Comparison of ENCODE assay signal across 20 mouse cellular contexts in genomic region chr6:99073303-99074271, GRCm38 (mm10).
DNase-seq lines count a peak whose midpoint lies in the region; ATAC-seq and TF ChIP-seq lines count a peak whose summit lies in the region.
"Had no signal": no experiment of that assay in that cellular context is flagged by ENCODE, and none has a peak within 500 bp of the region (broad histone marks: within the 10 kb centered on the region; RNA-seq: fewer than 3 reads in every experiment).

No protein-coding gene starts in this region.

- no peaks in the 10 kb centered on the region for H3K27me3 ChIP-seq in hindbrain, embryonic 10.5 days (ENCODE audit: insufficient read depth, poor library complexity, severe bottlenecking)
- no peaks in the 10 kb centered on the region for H3K27me3 ChIP-seq in hindbrain, postnatal 0 days (ENCODE audit: insufficient read depth, low read length)
- H3K27me3 ChIP-seq in midbrain, embryonic 11.5 days (ENCODE audit: control insufficient read depth, insufficient read depth, low read length), result no peaks in the 10 kb centered on the region
- H3K27me3 ChIP-seq in midbrain, embryonic 15.5 days (replicated peaks), result no peaks in the 10 kb centered on the region
- H3K27me3 ChIP-seq: CH12.LX; embryonic facial prominence, embryonic 12.5 days; forebrain, embryonic 13.5 days; Patski had no signal

- peak; percentile 30 for DNase-seq in hindbrain, embryonic 10.5 days (ENCODE audit: low spot score)
- no peak for DNase-seq in hindbrain, postnatal 0 days (ENCODE audit: low spot score)
- DNase-seq in midbrain, embryonic 11.5 days (ENCODE audit: low spot score, missing footprints), result no peak
- peak; percentile 90 for DNase-seq in fat pad, adult 2 months (ENCODE audit: extremely low read depth, low read depth, low spot score)
- no peak for DNase-seq in urinary bladder, adult 18-20 months (ENCODE audit: low spot score in 2 of 2)
- DNase-seq: adrenal gland, postnatal 25 days; cerebellum, adult 2 months; cerebellum, postnatal 10 days; gastrocnemius, postnatal 36 days; heart, adult 18-20 months; heart, postnatal 10 days; heart, postnatal 4 days had no signal

- peaks cover 20% of the 10 kb centered on the region for H3K36me3 ChIP-seq in hindbrain, embryonic 10.5 days
- H3K36me3 ChIP-seq in hindbrain, postnatal 0 days (ENCODE audit: insufficient read depth, low read length), result no peaks in the 10 kb centered on the region
- peaks cover 5% of the 10 kb centered on the region; the same call in 1 of the 2 replicates for H3K36me3 ChIP-seq in midbrain, embryonic 11.5 days (ENCODE audit: control insufficient read depth, insufficient read depth, low read length)
- no peaks in the 10 kb centered on the region for H3K36me3 ChIP-seq in midbrain, embryonic 15.5 days (replicated peaks)

- H3K9me3 ChIP-seq in hindbrain, embryonic 10.5 days, result peaks cover 8% of the 10 kb centered on the region
- no peaks in the 10 kb centered on the region for H3K9me3 ChIP-seq in hindbrain, postnatal 0 days (ENCODE audit: low read length)
- peaks cover 5% of the 10 kb centered on the region; the same call in 1 of the 2 replicates for H3K9me3 ChIP-seq in midbrain, embryonic 11.5 days (ENCODE audit: control insufficient read depth, low read length)
- no peaks in the 10 kb centered on the region for H3K9me3 ChIP-seq in midbrain, embryonic 15.5 days
- H3K9me3 ChIP-seq: embryonic facial prominence, embryonic 12.5 days; heart, embryonic 10.5 days had no signal

- no peak for ATAC-seq in hindbrain, postnatal 0 days
- ATAC-seq in midbrain, embryonic 11.5 days (ENCODE audit: low FRiP score), result peak; percentile 84
- no peak for ATAC-seq in midbrain, embryonic 15.5 days (replicated peaks)
- ATAC-seq: activated CD4-positive, CD25-positive, alpha-beta regulatory T cell, adult 4 months; forebrain, embryonic 13.5 days; intestine, embryonic 16.5 days; Patski had no signal

- H3K9ac ChIP-seq in hindbrain, postnatal 0 days (replicated peaks; ENCODE audit: low read length), result no peak overlapping the region
- H3K9ac ChIP-seq in midbrain, embryonic 11.5 days (ENCODE audit: low read length), result no peak overlapping the region
- no peak overlapping the region for H3K9ac ChIP-seq in midbrain, embryonic 15.5 days
- H3K9ac ChIP-seq: embryonic facial prominence, embryonic 12.5 days; forebrain, embryonic 13.5 days had no signal

- TF ChIP-seq CTCF in hindbrain, postnatal 0 days (IDR thresholded peaks at IDR 0.05; ENCODE audit: low read depth), result no peak

- H3K27ac ChIP-seq in hindbrain, embryonic 10.5 days, result peak overlapping the region; percentile 76; the same call in 1 of the 2 replicates
- no peak overlapping the region for H3K27ac ChIP-seq in hindbrain, postnatal 0 days
- H3K27ac ChIP-seq in midbrain, embryonic 11.5 days (ENCODE audit: low read depth, low read length), result no peak overlapping the region; the same call in 1 of the 2 replicates
- no peak overlapping the region for H3K27ac ChIP-seq in midbrain, embryonic 15.5 days
- H3K27ac ChIP-seq: embryonic facial prominence, embryonic 12.5 days; forebrain, embryonic 13.5 days; heart, embryonic 10.5 days had no signal

- no peak overlapping the region for H3K4me2 ChIP-seq in hindbrain, postnatal 0 days (ENCODE audit: low read depth, low read length)
- no peak overlapping the region for H3K4me2 ChIP-seq in midbrain, embryonic 11.5 days
- H3K4me2 ChIP-seq in midbrain, embryonic 15.5 days, result no peak overlapping the region
- H3K4me2 ChIP-seq: embryonic facial prominence, embryonic 12.5 days; forebrain, embryonic 13.5 days had no signal

- WGBS in hindbrain, embryonic 10.5 days, result 65% methylated on average over 9 of the region's 9 CpGs
- 60% methylated on average over 9 of the region's 9 CpGs for WGBS in hindbrain, postnatal 0 days
- 74% methylated on average over 9 of the region's 9 CpGs for WGBS in midbrain, embryonic 11.5 days
- 58% methylated on average over 9 of the region's 9 CpGs for WGBS in midbrain, embryonic 15.5 days

- no peak overlapping the region for H3K4me3 ChIP-seq in hindbrain, embryonic 10.5 days
- no peak overlapping the region for H3K4me3 ChIP-seq in hindbrain, postnatal 0 days (ENCODE audit: low read length)
- H3K4me3 ChIP-seq in midbrain, embryonic 11.5 days (ENCODE audit: low read depth, low read length), result no peak overlapping the region
- no peak overlapping the region for H3K4me3 ChIP-seq in midbrain, embryonic 15.5 days
- H3K4me3 ChIP-seq: embryonic facial prominence, embryonic 12.5 days; forebrain, embryonic 13.5 days; heart, embryonic 10.5 days had no signal

- H3K4me1 ChIP-seq in hindbrain, embryonic 10.5 days (replicated peaks), result peaks cover 27% of the 10 kb centered on the region
- no peaks in the 10 kb centered on the region for H3K4me1 ChIP-seq in hindbrain, postnatal 0 days (ENCODE audit: insufficient read depth, low read length)
- peaks cover 11% of the 10 kb centered on the region; the same call in 1 of the 2 replicates for H3K4me1 ChIP-seq in midbrain, embryonic 11.5 days (ENCODE audit: control insufficient read depth, insufficient read depth, low read length)
- H3K4me1 ChIP-seq in midbrain, embryonic 15.5 days, result no peaks in the 10 kb centered on the region
- H3K4me1 ChIP-seq: embryonic facial prominence, embryonic 12.5 days; heart, embryonic 10.5 days had no signal

Comparison
In these comparisons a context has a peak if more than half of its experiments do, and no peak if none do; other contexts are left out.
1. DNase-seq: peak in hindbrain, embryonic 10.5 days (single experiment) and fat pad, adult 2 months (single experiment); none in hindbrain, postnatal 0 days (single experiment), midbrain, embryonic 11.5 days (single experiment) and urinary bladder, adult 18-20 months (0 of 2).